Mouse (Mus musculus) heart, postnatal 10 days (tissue): ENCODE results near the gene Apol7c. TPM values are rescaled to one million over a fixed set of nuclear protein-coding genes. Genes with fewer than 3 reads are reported as not detected.
A peak's percentile ranks its signal among the peaks of the same experiment; 100 is the strongest.
"Not testable (repeated sequence)": the region's sequence is repeated elsewhere in the genome, so short reads cannot be mapped to it uniquely, and the experiment has no call there.

ENCODE experiments used
- DNase-seq, 2 experiments: peaks; one replicate each; pipeline ENCODE4 v3.0.0; 2021
- intact Hi-C: fragments of 180-260 bp; cut with DNase I; formaldehyde crosslinking; loops from one replicate; pipeline ENCODE4 v1.15.1; 2025
- total RNA-seq, 2 experiments: library from RNA; stranded (reverse); gene quantifications; 2 replicates each; pipeline ENCODE4 v1.2.3; 2021

Apol7c gene
- total RNA-seq = not detected

- intact Hi-C loops = loop anchor here (1.0 kb wide), 1 partner anchor 86 kb away; no protein-coding TSS in a partner anchor
- DNase-seq = no peak
These were observed at the start of gene Apol7c for GRCm38 (mm10) chr15:77533216-77533615. Apol7c (minus strand) TSS chr15:77533316.

GRCm38 (mm10) chr15:77581681-77582080 lies 48.6 kb upstream of the Apol7c start:
- intact Hi-C loops = no loop called here
- DNase-seq = peak; percentile 73

GRCm38 (mm10) chr15:77579311-77579710 lies 46.2 kb upstream of the Apol7c start:
- no peak for DNase-seq
- intact Hi-C loops = no loop called here

- peak in 1 of 2 experiments; percentile 21 for DNase-seq
- intact Hi-C loops = no loop called here
These were observed 45.7 kb upstream of the Apol7c start for GRCm38 (mm10) chr15:77578801-77579200.

- no peak for DNase-seq
- intact Hi-C loops = no loop called here
These were observed 30.1 kb upstream of the Apol7c start for GRCm38 (mm10) chr15:77563219-77563618.

GRCm38 (mm10) chr15:77561792-77562191 lies 28.7 kb upstream of the Apol7c start, which contains the start of gene 1700025B11Rik:
1700025B11Rik (minus strand) TSS chr15:77561892.
- intact Hi-C loops = no loop called here
- no peak for DNase-seq

- DNase-seq = peak in 1 of 2 experiments; percentile 23
- intact Hi-C loops = not testable (repeated sequence)
These were observed 6.1 kb upstream of the Apol7c start for GRCm38 (mm10) chr15:77539221-77539620.

GRCm38 (mm10) chr15:77523186-77523843 lies 9.8 kb downstream of the Apol7c start:
- intact Hi-C loops = loop anchor here (1.0 to 5.0 kb wide), 2 partner anchors 107 to 159 kb away; no protein-coding TSS in a partner anchor

GRCm38 (mm10) chr15:77520596-77520995 lies 12.5 kb downstream of the Apol7c start:
- DNase-seq = not testable (repeated sequence)
- intact Hi-C loops = loop anchor here (5.0 kb wide), 1 partner anchor 162 kb away; no protein-coding TSS in a partner anchor

More at GRCm38 (mm10) chr15:77523186-77523843, 9.8 kb downstream of the Apol7c start:
- peak; percentile 76 to 86 for DNase-seq

GRCm38 (mm10) chr15:77507966-77508365 lies 25.1 kb downstream of the Apol7c start, which contains the start of gene Apol11a:
Apol11a (plus strand) TSS chr15:77508271.
- DNase-seq = peak; percentile 9 to 11
- intact Hi-C loops = not testable (repeated sequence)

GRCm38 (mm10) chr15:77494694-77495093 lies 38.4 kb downstream of the Apol7c start:
- intact Hi-C loops = not testable (repeated sequence)

GRCm38 (mm10) chr15:77493181-77493580 lies 39.9 kb downstream of the Apol7c start:
- intact Hi-C loops, DNase-seq: not testable (repeated sequence)

More at GRCm38 (mm10) chr15:77494694-77495093, 38.4 kb downstream of the Apol7c start:
- not testable (repeated sequence) for DNase-seq

- intact Hi-C loops = no loop called here
- no peak for DNase-seq
These were observed 50.8 kb downstream of the Apol7c start for GRCm38 (mm10) chr15:77482140-77482794.

GRCm38 (mm10) chr15:77476693-77477092 lies 56.4 kb downstream of the Apol7c start, which contains the start of gene Apol10a:
Apol10a (plus strand) TSS chr15:77477047.
- intact Hi-C loops, DNase-seq: not testable (repeated sequence)

Other genes with a start within 250 kb of the Apol7c start
- 100 to 1,000 TPM; 134 to 153 TPM for gene Rbfox2, start 226.3 kb downstream of the Apol7c start, total RNA-seq
- gene Apol7a, start 134.2 kb downstream of the Apol7c start, total RNA-seq = under 1 TPM; 0.17 to 0.34 TPM
- under 1 TPM in 1 of 2 experiments, not detected in 1; 0.17 TPM for gene Apol9a, start 122.2 kb downstream of the Apol7c start, total RNA-seq
- gene Apol7b, start 85.8 kb downstream of the Apol7c start, total RNA-seq = under 1 TPM in 1 of 2 experiments, not detected in 1; 0.29 TPM
- not detected for gene Apol10a, start 56.3 kb downstream of the Apol7c start, total RNA-seq
- not detected for gene Apol11a, start 25.0 kb downstream of the Apol7c start, total RNA-seq
- gene 1700025B11Rik, start 28.6 kb upstream of the Apol7c start, total RNA-seq = not detected
- gene Apol10b, start 62.8 kb upstream of the Apol7c start, total RNA-seq = under 1 TPM; 0.22 to 0.36 TPM
- not detected for gene Gm36245, start 65.9 kb upstream of the Apol7c start, total RNA-seq
- under 1 TPM; 0.17 to 0.77 TPM for gene Apol11b, start 110.0 kb upstream of the Apol7c start, total RNA-seq
- under 1 TPM in 1 of 2 experiments, not detected in 1; 0.15 TPM for gene Apol7e, start 165.5 kb upstream of the Apol7c start, total RNA-seq
- not detected for gene Apol9b, start 195.7 kb upstream of the Apol7c start, total RNA-seq
- not detected for gene Apol8, start 223.7 kb upstream of the Apol7c start, total RNA-seq